Mouse (Mus musculus) brain, embryonic 14.5 days (tissue): ENCODE measurements around the gene Ubash3a.

Experiments
- CTCF ChIP-seq: fragments of 200-500 bp; IDR thresholded peaks from 2 replicates; pipeline ENCODE4 v1.5.1; 2012; ENCODE audit warnings: inconsistent platforms, mild to moderate bottlenecking, moderate library complexity, borderline replicate concordance; ENCODE audit not compliant: insufficient read depth, insufficient read length; ENCODE audit errors: extremely low read depth
- POLR2A ChIP-seq: fragments of 200-500 bp; IDR thresholded peaks from 2 replicates; pipeline ENCODE4 v1.6.1; 2012; ENCODE audit warnings: mild to moderate bottlenecking, inconsistent platforms, borderline replicate concordance; ENCODE audit not compliant: poor library complexity, insufficient read depth, insufficient read length, severe bottlenecking; ENCODE audit errors: extremely low read depth

DNA sequence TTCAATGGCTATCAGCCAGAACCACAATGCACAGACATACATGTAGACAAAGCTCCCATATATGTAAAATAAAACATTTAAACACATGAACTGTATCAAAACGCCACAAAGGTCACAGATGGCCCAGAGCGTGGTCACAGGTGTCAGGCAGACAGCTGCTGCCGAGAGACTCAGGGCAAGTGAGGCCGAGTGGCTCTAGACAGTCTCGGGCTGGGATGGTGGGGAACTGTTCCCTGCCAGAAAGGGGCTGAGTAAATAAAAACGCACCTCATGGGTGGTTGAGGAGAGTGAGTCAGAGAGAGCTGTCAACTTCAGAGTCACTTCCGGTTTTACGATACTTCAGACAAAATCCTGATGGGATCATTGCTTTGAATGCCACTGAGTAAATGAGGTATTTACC is 16.9 kb downstream of the Ubash3a start:
- TF ChIP-seq POLR2A (no peak), CTCF (no peak)
